Mouse (Mus musculus) hindbrain, embryonic 14.5 days (tissue): ENCODE measurements around the gene Slc17a8. TPM values are rescaled to one million over a fixed set of nuclear protein-coding genes. Genes with fewer than 3 reads are reported as not detected.

ENCODE experiments used
- ATAC-seq: fragments of 200-750 bp; cut with Nextera tagmentation; 2 replicates; pipeline ENCODE4 v1.8.0; 2017; ENCODE audit warnings: moderate number of reproducible peaks, mild to moderate bottlenecking, moderate TSS enrichment, moderate library complexity; ENCODE audit not compliant: low FRiP score
- DNase-seq: peaks from one replicate; pipeline ENCODE4 v3.0.0-alpha.2; 2015; ENCODE audit warnings: low spot score
- H3K27ac ChIP-seq: fragments of 300-500 bp; sonication (generic); 2 replicates; pipeline ENCODE4 v1.5.1; 2014; ENCODE audit warnings: mild to moderate bottlenecking, moderate library complexity
- H3K27me3 ChIP-seq: fragments of 300-500 bp; sonication (generic); 2 replicates; pipeline ENCODE4 v1.6.1; 2014; ENCODE audit warnings: mild to moderate bottlenecking, low read length, mixed read lengths; ENCODE audit not compliant: control insufficient read depth, insufficient read depth
- H3K36me3 ChIP-seq: fragments of 300-500 bp; sonication (generic); replicated peaks from 2 replicates; pipeline ENCODE4 v1.6.1; 2014; ENCODE audit not compliant: control insufficient read depth, insufficient read depth
- H3K4me1 ChIP-seq: fragments of 300-500 bp; sonication (generic); replicated peaks from 2 replicates; pipeline ENCODE4 v1.6.1; 2014; ENCODE audit warnings: antibody characterized with exemption, low read length, mixed read lengths; ENCODE audit not compliant: control insufficient read depth, insufficient read depth
- H3K4me2 ChIP-seq: fragments of 300-500 bp; sonication (generic); replicated peaks from 2 replicates; pipeline ENCODE4 v1.6.1; 2014; ENCODE audit warnings: mild to moderate bottlenecking, moderate library complexity
- H3K4me3 ChIP-seq: fragments of 300-500 bp; sonication (generic); replicated peaks from 2 replicates; pipeline ENCODE4 v1.5.1; 2014; ENCODE audit warnings: mild to moderate bottlenecking, low read length
- H3K9ac ChIP-seq: fragments of 300-500 bp; sonication (generic); 2 replicates; pipeline ENCODE4 v1.6.1; 2014
- H3K9me3 ChIP-seq: fragments of 300-500 bp; sonication (generic); 2 replicates; pipeline ENCODE4 v1.6.1; 2016; ENCODE audit warnings: low read length; ENCODE audit not compliant: control insufficient read depth
- WGBS: fragments of 180-500 bp; shearing (Covaris S2); extraction: QIAGEN DNeasy Blood & Tissue Kit; methylation state at CpG from one replicate; pipeline ENCODE4 v1.1.7; 2014; 5-methylcytosine and 5-hydroxymethylcytosine counted together
- polyA plus RNA-seq: library from polyadenylated mRNA; unstranded; fragments of >200 nt; fragmentation: Nextera tagmentation; extraction: Ambion mirVana; gene quantifications from 2 replicates; pipeline ENCODE4 v1.2.1, GENCODE M21; 2014

The Slc17a8 gene
- polyA plus RNA-seq, 1 experiment from 2014 or later, result 1.4 TPM

- no peak overlapping the region for H3K9ac ChIP-seq
- 93% methylated on average over 5 of the region's 5 CpGs for WGBS
- no peak overlapping the region for H3K4me2 ChIP-seq
- no peak overlapping the region for H3K4me3 ChIP-seq
- H3K4me1 ChIP-seq, result no peaks in the 10 kb centered on the region
- H3K27me3 ChIP-seq, result no peaks in the 10 kb centered on the region
- H3K27ac ChIP-seq, result no peak overlapping the region
- H3K9me3 ChIP-seq, result no peaks in the 10 kb centered on the region
- DNase-seq (no peak), ATAC-seq (no peak)
- H3K36me3 ChIP-seq, result no peaks in the 10 kb centered on the region
Measured at GRCm38 (mm10) chr10:89595935-89596334, 25.1 kb downstream of the Slc17a8 start.

- Histone ChIP-seq H3K4me3 (no peak overlapping the region), H3K4me2 (no peak overlapping the region), H3K9ac (no peak overlapping the region), H3K27me3 (no peaks in the 10 kb centered on the region), H3K4me1 (no peaks in the 10 kb centered on the region), H3K36me3 (no peaks in the 10 kb centered on the region), H3K27ac (no peak overlapping the region), H3K9me3 (no peaks in the 10 kb centered on the region)
- no peak for DNase-seq
- 75% methylated on average over 1 of the region's 1 CpGs for WGBS
- ATAC-seq, result no peak
Measured at GRCm38 (mm10) chr10:89595514-89595913, 25.5 kb downstream of the Slc17a8 start.

GRCm38 (mm10) chr10:89594309-89594708 lies 26.7 kb downstream of the Slc17a8 start:
- no peak for ATAC-seq
- no peak overlapping the region for H3K27ac ChIP-seq
- no peak overlapping the region for H3K4me2 ChIP-seq
- no peaks in the 10 kb centered on the region for H3K9me3 ChIP-seq
- WGBS, result 92% methylated on average over 4 of the region's 4 CpGs
- no peak overlapping the region for H3K9ac ChIP-seq
- H3K36me3 ChIP-seq, result no peaks in the 10 kb centered on the region
- H3K4me1 ChIP-seq, result no peaks in the 10 kb centered on the region
- H3K4me3 ChIP-seq, result no peak overlapping the region
- H3K27me3 ChIP-seq, result no peaks in the 10 kb centered on the region
- no peak for DNase-seq

GRCm38 (mm10) chr10:89592797-89593196 lies 28.3 kb downstream of the Slc17a8 start:
- ATAC-seq, result peak; percentile 65
- Histone ChIP-seq H3K4me1 (no peaks in the 10 kb centered on the region), H3K27me3 (no peaks in the 10 kb centered on the region), H3K36me3 (no peaks in the 10 kb centered on the region), H3K4me3 (no peak overlapping the region), H3K9ac (no peak overlapping the region), H3K9me3 (no peaks in the 10 kb centered on the region), H3K4me2 (no peak overlapping the region), H3K27ac (no peak overlapping the region)
- 35% methylated on average over 4 of the region's 4 CpGs for WGBS
- peak; percentile 30 for DNase-seq

- Histone ChIP-seq H3K4me1 (no peaks in the 10 kb centered on the region), H3K27ac (no peak overlapping the region), H3K4me2 (no peak overlapping the region), H3K27me3 (no peaks in the 10 kb centered on the region), H3K36me3 (no peaks in the 10 kb centered on the region), H3K9ac (no peak overlapping the region), H3K4me3 (no peak overlapping the region), H3K9me3 (no peaks in the 10 kb centered on the region)
- DNase-seq, result no peak
- no peak for ATAC-seq
- 100% methylated on average over 1 of the region's 1 CpGs for WGBS
Measured at GRCm38 (mm10) chr10:89589877-89590276, 31.2 kb downstream of the Slc17a8 start.

GRCm38 (mm10) chr10:89588708-89589107 lies 32.3 kb downstream of the Slc17a8 start:
- no peak overlapping the region for H3K4me2 ChIP-seq
- no peak for ATAC-seq
- no peaks in the 10 kb centered on the region for H3K4me1 ChIP-seq
- H3K9ac ChIP-seq, result no peak overlapping the region
- no peak overlapping the region for H3K4me3 ChIP-seq
- no peaks in the 10 kb centered on the region for H3K36me3 ChIP-seq
- no peaks in the 10 kb centered on the region for H3K27me3 ChIP-seq
- no peak for DNase-seq
- 100% methylated on average over 1 of the region's 1 CpGs for WGBS
- no peak overlapping the region for H3K27ac ChIP-seq
- H3K9me3 ChIP-seq, result no peaks in the 10 kb centered on the region

- no peak for ATAC-seq
- H3K27ac ChIP-seq, result no peak overlapping the region
- no peak overlapping the region for H3K4me3 ChIP-seq
- no peaks in the 10 kb centered on the region for H3K4me1 ChIP-seq
- 88% methylated on average over 4 of the region's 4 CpGs for WGBS
- no peak overlapping the region for H3K9ac ChIP-seq
- H3K9me3 ChIP-seq, result no peaks in the 10 kb centered on the region
- DNase-seq, result no peak
- H3K27me3 ChIP-seq, result no peaks in the 10 kb centered on the region
- no peak overlapping the region for H3K4me2 ChIP-seq
- no peaks in the 10 kb centered on the region for H3K36me3 ChIP-seq
Measured at GRCm38 (mm10) chr10:89584709-89585108, 36.3 kb downstream of the Slc17a8 start.

- 93% methylated on average over 4 of the region's 4 CpGs for WGBS
- ATAC-seq (no peak), DNase-seq (no peak)
- no peak overlapping the region for H3K4me2 ChIP-seq
- no peak overlapping the region for H3K9ac ChIP-seq
- no peaks in the 10 kb centered on the region for H3K9me3 ChIP-seq
- H3K36me3 ChIP-seq, result no peaks in the 10 kb centered on the region
- no peak overlapping the region for H3K27ac ChIP-seq
- no peaks in the 10 kb centered on the region for H3K4me1 ChIP-seq
- H3K27me3 ChIP-seq, result no peaks in the 10 kb centered on the region
- H3K4me3 ChIP-seq, result no peak overlapping the region
Measured at GRCm38 (mm10) chr10:89578801-89579200, 42.3 kb downstream of the Slc17a8 start.

- H3K36me3 ChIP-seq, result no peaks in the 10 kb centered on the region
- no peak overlapping the region for H3K9ac ChIP-seq
- H3K27me3 ChIP-seq, result no peaks in the 10 kb centered on the region
- no peaks in the 10 kb centered on the region for H3K4me1 ChIP-seq
- 83% methylated on average over 3 of the region's 3 CpGs for WGBS
- H3K4me2 ChIP-seq, result no peak overlapping the region
- DNase-seq, result no peak
- no peak for ATAC-seq
- H3K27ac ChIP-seq, result no peak overlapping the region
- H3K9me3 ChIP-seq, result no peaks in the 10 kb centered on the region
- H3K4me3 ChIP-seq, result no peak overlapping the region
Measured at GRCm38 (mm10) chr10:89577666-89578065, 43.4 kb downstream of the Slc17a8 start.

GRCm38 (mm10) chr10:89573421-89573820 lies 47.6 kb downstream of the Slc17a8 start:
- H3K4me1 ChIP-seq, result no peaks in the 10 kb centered on the region
- DNase-seq, result no peak
- 94% methylated on average over 3 of the region's 3 CpGs for WGBS
- no peaks in the 10 kb centered on the region for H3K9me3 ChIP-seq
- no peaks in the 10 kb centered on the region for H3K27me3 ChIP-seq
- H3K4me3 ChIP-seq, result no peak overlapping the region
- no peak overlapping the region for H3K4me2 ChIP-seq
- H3K36me3 ChIP-seq, result no peaks in the 10 kb centered on the region
- no peak overlapping the region for H3K9ac ChIP-seq
- no peak overlapping the region for H3K27ac ChIP-seq
- no peak for ATAC-seq
